Mouse (Mus musculus) spleen, embryonic (tissue): ENCODE data around the gene Olfr119.
"Not testable (repeated sequence)": the region's sequence is repeated elsewhere in the genome, so short reads cannot be mapped to it uniquely, and the experiment has no call there.

Experiments used
- CTCF ChIA-PET: fragments of 350-600 bp; sonication (Branson Sonifier 250); formaldehyde crosslinking; loops from one replicate; lab custom pipeline; 2022; lab: Charles Lee

The Olfr119 gene

DNA sequence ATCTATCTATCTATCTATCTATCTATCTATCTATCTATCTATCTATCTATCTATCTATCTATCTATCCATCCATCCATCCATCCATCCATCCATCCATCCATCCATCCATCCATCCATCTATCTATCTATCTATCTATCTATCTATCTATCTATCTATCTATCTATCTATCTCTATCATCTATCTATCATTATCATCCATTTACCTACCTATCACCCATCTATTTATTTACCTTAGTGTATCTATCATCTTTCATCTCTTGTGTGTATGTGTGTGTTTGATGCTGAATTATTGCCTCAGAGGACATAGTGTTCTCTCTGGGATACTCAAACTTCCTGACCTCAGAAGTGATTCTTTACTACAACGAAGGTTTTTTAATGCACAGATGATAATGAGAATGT lies at the start of gene Olfr119:
TSS of gene Olfr119 (plus strand) at position 301 of the 400 bp plus-strand sequence.
- CTCF ChIA-PET, result not testable (repeated sequence)

DNA sequence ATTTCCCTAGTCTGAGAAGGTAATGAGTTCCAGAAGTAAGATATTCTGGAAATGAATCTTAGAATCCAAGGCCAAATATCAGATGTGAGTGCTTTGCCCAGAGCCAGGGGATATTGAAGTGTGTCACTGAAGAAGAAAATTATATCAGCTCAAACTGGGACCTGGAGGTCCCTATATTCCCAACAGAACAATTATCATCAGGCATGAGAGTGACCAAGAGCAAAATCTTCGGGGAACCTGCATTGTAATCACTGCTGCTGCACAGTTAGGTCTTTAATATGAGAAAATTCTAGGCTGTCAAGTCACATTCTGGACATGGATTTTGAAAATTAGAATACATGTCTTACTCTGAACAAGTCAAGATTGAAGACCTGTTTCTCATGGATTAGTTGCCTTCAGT lies 32.7 kb upstream of the Olfr119 start, which contains the start of gene Olfr117:
TSS of gene Olfr117 (minus strand) at position 101 of the 400 bp plus-strand sequence.
- CTCF ChIA-PET, result no interaction called here

DNA sequence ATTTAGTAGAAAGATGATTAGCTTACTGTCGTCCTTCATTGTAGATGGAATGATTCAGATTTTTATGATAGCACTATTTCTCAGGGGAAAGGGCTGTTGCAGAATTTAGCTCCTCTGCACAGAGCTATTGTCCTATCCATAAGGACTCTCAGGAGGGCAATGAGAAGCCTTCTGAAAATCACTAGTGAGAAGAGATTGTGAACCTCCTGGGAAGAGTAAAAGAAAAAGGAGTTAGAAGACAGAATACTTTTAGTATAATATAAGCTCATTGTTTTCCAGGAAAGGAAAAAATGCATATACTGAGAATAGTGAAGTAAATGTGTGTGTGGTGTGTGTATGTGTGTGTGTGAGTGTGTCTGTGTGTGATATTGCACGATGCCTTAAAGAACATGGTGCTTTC lies 29.7 kb upstream of the Olfr119 start, which contains the start of gene Olfr118:
TSS of gene Olfr118 (plus strand) at position 301 of the 400 bp plus-strand sequence.
- CTCF ChIA-PET, result no interaction called here

DNA sequence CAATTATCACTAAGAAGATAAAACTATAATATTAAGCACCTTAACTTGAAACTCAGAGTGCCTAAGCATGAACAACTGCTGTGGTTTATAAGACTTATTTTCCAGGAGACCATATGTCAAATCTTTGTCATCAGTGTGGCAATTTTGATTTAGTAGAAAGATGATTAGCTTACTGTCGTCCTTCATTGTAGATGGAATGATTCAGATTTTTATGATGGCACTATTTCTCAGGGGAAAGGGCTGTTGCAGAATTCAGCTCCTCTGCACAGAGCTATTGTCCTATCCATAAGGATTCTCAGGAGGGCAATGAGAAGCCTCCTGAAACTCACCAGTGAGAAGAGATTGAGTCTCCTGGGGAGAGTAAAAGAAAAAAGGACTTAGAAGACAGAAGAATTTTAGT lies 25.1 kb downstream of the Olfr119 start, which contains the start of gene Olfr120:
TSS of gene Olfr120 (plus strand) at position 301 of the 400 bp plus-strand sequence.
- CTCF ChIA-PET, result no interaction called here

DNA sequence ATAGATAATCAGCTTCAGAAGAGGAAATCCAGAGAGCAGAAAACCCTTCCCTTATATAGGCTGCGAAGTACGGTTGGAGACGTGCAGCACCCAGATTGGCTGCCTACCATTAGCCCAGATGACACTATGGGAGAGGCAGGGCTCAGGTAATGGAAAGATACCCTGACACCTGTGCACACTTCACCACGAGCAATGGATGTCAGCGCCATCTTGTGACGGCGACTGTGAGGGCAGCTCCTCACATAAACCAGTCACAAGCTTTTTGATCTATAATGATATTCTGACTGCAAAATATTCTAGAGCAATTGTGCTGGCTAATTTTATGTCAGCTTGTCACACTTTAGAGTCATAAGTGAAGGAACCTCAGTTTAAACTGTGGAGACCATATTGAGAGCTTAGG lies 41.7 kb downstream of the Olfr119 start:
- CTCF ChIA-PET, result no interaction called here
